Mouse (Mus musculus): ENCODE data around the gene Kbtbd7. TPM values are rescaled to one million over a fixed set of nuclear protein-coding genes. Genes with fewer than 3 reads are reported as not detected.
"Not testable (repeated sequence)": the region's sequence is repeated elsewhere in the genome, so short reads cannot be mapped to it uniquely, and the experiment has no call there.

Kbtbd7 gene
- polyA plus RNA-seq, 1 experiment from 2014 or later = 12.3 TPM

- Histone ChIP-seq H3K36me3 (ENCODE audit: insufficient read depth, low read length) (peaks cover 15% of the 10 kb centered on the region; the same call in 1 of the 2 replicates), H3K4me3 (ENCODE audit: low read length) (no peak overlapping the region), H3K27me3 (ENCODE audit: insufficient read depth, low read length) (no peaks in the 10 kb centered on the region), H3K27ac (ENCODE audit: low read length) (no peak overlapping the region), H3K9me3 (ENCODE audit: low read length) (no peaks in the 10 kb centered on the region), H3K4me1 (ENCODE audit: insufficient read depth, low read length) (no peaks in the 10 kb centered on the region), H3K9ac (replicated peaks; ENCODE audit: low read length) (no peak overlapping the region), H3K4me2 (replicated peaks; ENCODE audit: low read depth, low read length) (no peak overlapping the region)
- WGBS = 85% methylated on average over 2 of the region's 2 CpGs
- ATAC-seq (ENCODE audit: low FRiP score, low TSS enrichment) = no peak
Measured at GRCm38 (mm10) chr14:79407641-79408040, 18.7 kb upstream of the Kbtbd7 start.

DNA sequence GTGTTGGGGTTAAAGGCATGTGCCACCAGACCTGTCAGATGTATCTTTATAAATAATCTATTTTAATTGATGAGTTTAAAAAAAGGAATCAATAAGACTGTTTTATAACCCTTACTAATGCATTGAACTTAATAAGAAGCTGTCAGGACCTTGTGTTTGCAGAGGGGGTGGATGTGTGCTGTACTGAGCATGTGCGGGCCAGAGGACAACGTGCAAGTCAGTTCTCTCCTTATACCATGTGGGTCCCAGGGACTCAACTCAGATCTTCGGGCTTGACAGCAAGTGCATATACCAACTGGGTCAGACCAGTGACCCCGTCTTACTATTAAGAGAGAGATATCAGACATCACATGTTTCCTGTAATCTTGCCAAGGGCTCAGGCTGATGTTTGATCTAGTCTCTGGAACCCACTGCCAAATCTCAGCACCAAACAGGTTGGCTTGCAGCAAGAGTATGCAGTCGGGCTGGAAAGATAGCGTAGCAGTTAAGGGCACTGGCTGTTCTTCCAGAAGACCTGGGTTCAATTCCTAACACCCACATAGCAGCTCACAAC, 17.0 kb upstream of the Kbtbd7 start:
- no peak overlapping the region for H3K9ac ChIP-seq (replicated peaks; ENCODE audit: low read length)
- H3K27ac ChIP-seq (ENCODE audit: low read length) = no peak overlapping the region
- H3K4me1 ChIP-seq (ENCODE audit: insufficient read depth, low read length) = no peaks in the 10 kb centered on the region
- H3K36me3 ChIP-seq (ENCODE audit: insufficient read depth, low read length) = peaks cover 12% of the 10 kb centered on the region
- no peak overlapping the region for H3K4me3 ChIP-seq (ENCODE audit: low read length)
- H3K4me2 ChIP-seq (replicated peaks; ENCODE audit: low read depth, low read length) = no peak overlapping the region
- no peaks in the 10 kb centered on the region for H3K27me3 ChIP-seq (ENCODE audit: insufficient read depth, low read length)
- H3K9me3 ChIP-seq (ENCODE audit: low read length) = no peaks in the 10 kb centered on the region
- no peak for ATAC-seq (ENCODE audit: low FRiP score, low TSS enrichment)
- WGBS = 90% methylated on average over 6 of the region's 6 CpGs

DNA sequence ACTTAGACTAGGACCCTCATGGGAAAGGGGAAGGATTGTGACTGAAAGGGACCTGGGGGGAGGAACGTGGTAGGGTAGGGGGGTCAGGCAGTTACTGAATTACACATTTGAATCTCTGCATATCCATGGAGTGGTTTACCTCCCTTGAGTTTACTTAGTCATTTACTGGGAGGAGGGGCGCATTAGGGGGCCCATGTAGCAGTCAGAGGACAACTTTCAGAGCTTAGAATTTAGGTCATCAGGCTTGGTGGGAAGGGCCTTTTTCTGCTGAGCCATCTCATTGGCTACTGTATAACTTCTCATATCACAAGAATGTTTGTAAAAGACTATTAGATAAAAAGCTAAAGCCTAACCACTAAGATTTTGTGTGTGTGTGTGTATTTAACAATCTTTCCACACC, 15.6 kb upstream of the Kbtbd7 start:
- no peaks in the 10 kb centered on the region for H3K4me1 ChIP-seq (ENCODE audit: insufficient read depth, low read length)
- peaks cover 12% of the 10 kb centered on the region for H3K36me3 ChIP-seq (ENCODE audit: insufficient read depth, low read length)
- no peak overlapping the region for H3K9ac ChIP-seq (replicated peaks; ENCODE audit: low read length)
- no peak for ATAC-seq (ENCODE audit: low FRiP score, low TSS enrichment)
- no peaks in the 10 kb centered on the region for H3K27me3 ChIP-seq (ENCODE audit: insufficient read depth, low read length)
- H3K4me3 ChIP-seq (ENCODE audit: low read length) = no peak overlapping the region
- H3K9me3 ChIP-seq (ENCODE audit: low read length) = no peaks in the 10 kb centered on the region
- 87% methylated on average over 2 of the region's 2 CpGs for whole genome bisulfite sequencing
- H3K27ac ChIP-seq (ENCODE audit: low read length) = no peak overlapping the region
- no peak overlapping the region for H3K4me2 ChIP-seq (replicated peaks; ENCODE audit: low read depth, low read length)

DNA sequence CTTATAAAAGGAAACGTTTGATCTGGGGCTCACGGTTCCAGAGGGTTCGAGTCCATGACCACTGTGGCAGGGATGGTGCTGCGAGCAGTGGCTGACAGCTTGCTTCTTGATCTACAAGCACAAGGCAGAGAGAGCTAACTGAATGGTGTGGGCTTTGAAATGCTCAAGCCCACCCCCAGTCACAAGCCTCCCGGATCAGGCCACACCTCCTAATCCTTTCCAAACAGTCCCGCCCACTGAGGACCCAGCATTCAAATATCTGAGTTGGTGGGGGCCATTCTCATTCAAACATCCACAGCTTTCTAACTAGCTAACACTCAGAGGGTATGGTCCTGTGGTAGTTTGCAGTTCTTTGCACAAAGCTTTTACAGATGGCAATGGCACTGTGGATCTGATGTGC, 13.2 kb upstream of the Kbtbd7 start:
- 90% methylated on average over 6 of the region's 6 CpGs for WGBS
- Histone ChIP-seq H3K4me1 (ENCODE audit: insufficient read depth, low read length) (no peaks in the 10 kb centered on the region), H3K9ac (replicated peaks; ENCODE audit: low read length) (no peak overlapping the region), H3K27me3 (ENCODE audit: insufficient read depth, low read length) (no peaks in the 10 kb centered on the region), H3K9me3 (ENCODE audit: low read length) (no peaks in the 10 kb centered on the region), H3K4me3 (ENCODE audit: low read length) (no peak overlapping the region), H3K4me2 (replicated peaks; ENCODE audit: low read depth, low read length) (no peak overlapping the region), H3K27ac (ENCODE audit: low read length) (no peak overlapping the region), H3K36me3 (ENCODE audit: insufficient read depth, low read length) (peaks cover 9% of the 10 kb centered on the region)
- no peak for ATAC-seq (ENCODE audit: low FRiP score, low TSS enrichment)

DNA sequence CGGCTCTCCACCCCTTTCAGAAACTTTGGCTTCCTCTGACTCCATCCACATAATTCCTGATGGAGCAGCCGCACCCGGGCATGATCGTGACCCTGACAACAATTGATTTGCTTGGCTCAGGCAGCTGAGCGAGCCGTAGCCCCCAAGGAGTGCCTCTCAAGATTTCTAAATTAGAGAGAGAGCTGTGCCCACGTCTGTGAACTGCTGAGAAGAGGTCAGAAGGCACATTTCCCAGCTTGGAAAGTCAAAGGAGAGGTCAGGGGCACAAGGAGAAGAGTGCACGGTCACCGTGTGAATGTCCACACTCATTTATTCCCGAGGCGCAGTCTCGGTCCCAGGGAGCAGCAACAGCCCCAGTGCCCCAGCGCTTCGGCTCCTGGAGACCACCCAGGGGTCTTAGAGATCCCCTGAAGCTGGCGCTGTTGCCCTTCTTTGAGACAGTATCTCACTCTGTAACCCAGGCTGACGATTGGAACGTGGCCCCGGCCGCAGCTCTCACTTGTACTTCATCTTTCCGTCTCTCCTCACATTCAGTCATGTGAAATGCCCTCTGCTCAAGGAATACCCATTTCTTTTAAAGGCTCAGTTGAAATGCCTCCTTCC, 6.1 kb upstream of the Kbtbd7 start:
- peaks cover 10% of the 10 kb centered on the region for H3K36me3 ChIP-seq (ENCODE audit: insufficient read depth, low read length)
- ATAC-seq (ENCODE audit: low FRiP score, low TSS enrichment) = no peak
- no peaks in the 10 kb centered on the region for H3K4me1 ChIP-seq (ENCODE audit: insufficient read depth, low read length)
- H3K4me2 ChIP-seq (replicated peaks; ENCODE audit: low read depth, low read length) = no peak overlapping the region
- H3K27me3 ChIP-seq (ENCODE audit: insufficient read depth, low read length) = no peaks in the 10 kb centered on the region
- H3K9me3 ChIP-seq (ENCODE audit: low read length) = no peaks in the 10 kb centered on the region
- 66% methylated on average over 20 of the region's 20 CpGs for WGBS
- H3K9ac ChIP-seq (replicated peaks; ENCODE audit: low read length) = no peak overlapping the region
- no peak overlapping the region for H3K4me3 ChIP-seq (ENCODE audit: low read length)
- no peak overlapping the region for H3K27ac ChIP-seq (ENCODE audit: low read length)

DNA sequence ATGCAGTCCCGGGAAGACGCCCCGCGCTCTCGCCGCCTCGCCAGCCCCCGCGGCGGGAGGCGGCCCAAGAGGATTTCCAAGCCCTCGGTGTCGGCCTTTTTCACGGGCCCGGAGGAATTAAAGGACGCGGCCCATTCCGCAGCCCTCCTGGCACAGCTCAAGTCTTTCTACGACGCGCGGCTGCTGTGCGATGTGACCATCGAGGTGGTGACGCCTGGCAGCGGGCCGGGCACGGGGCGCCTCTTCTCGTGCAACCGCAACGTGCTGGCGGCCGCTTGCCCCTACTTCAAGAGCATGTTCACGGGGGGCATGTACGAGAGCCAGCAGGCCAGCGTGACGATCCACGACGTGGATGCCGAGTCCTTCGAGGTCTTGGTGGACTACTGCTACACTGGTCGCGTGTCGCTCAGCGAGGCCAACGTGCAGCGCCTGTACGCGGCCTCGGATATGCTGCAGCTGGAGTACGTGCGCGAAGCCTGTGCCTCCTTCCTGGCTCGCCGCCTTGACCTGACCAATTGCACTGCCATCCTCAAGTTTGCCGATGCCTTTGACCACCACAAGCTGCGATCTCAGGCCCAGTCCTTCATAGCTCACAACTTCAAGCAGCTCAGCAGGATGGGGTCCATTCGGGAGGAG, 537 bp downstream of the Kbtbd7 start:
- not testable (repeated sequence) for H3K27me3 ChIP-seq (ENCODE audit: insufficient read depth, low read length); ATAC-seq (ENCODE audit: low FRiP score, low TSS enrichment); H3K4me1 ChIP-seq (ENCODE audit: insufficient read depth, low read length)
- Histone ChIP-seq H3K9ac (replicated peaks; ENCODE audit: low read length) (peak overlapping the region; percentile 65), H3K36me3 (ENCODE audit: insufficient read depth, low read length) (peaks cover 25% of the 10 kb centered on the region), H3K4me3 (ENCODE audit: low read length) (peak overlapping the region; percentile 47), H3K27ac (ENCODE audit: low read length) (peak overlapping the region; percentile 70), H3K9me3 (ENCODE audit: low read length) (peaks cover 13% of the 10 kb centered on the region), H3K4me2 (replicated peaks; ENCODE audit: low read depth, low read length) (peak overlapping the region; percentile 52)
- WGBS = 76% methylated on average over 6 of the region's 59 CpGs

DNA sequence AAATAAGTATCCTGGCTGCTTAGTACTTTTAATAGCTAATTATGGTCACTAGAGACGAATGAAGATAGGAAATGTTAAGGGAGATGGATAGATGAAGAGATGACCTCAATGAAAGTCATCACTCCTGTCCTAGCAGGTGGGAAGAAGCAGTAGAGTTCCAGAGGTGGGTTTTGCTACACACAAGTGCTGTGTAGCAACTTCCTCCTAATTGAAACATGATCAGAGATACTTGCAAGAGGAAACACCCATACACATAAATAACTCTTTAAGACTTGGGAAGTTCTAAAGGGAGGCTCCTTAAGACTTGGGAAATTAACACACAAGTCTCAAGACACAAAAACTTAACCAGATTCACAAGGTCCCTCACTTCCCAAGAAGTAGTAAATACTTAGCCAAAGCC, 7.8 kb downstream of the Kbtbd7 start:
- Histone ChIP-seq H3K27me3 (ENCODE audit: insufficient read depth, low read length) (no peaks in the 10 kb centered on the region), H3K9me3 (ENCODE audit: low read length) (0 out of 2 replicates have a peak, but pooled peaks cover 2% of the 10 kb centered on the region), H3K4me3 (ENCODE audit: low read length) (no peak overlapping the region), H3K4me1 (ENCODE audit: insufficient read depth, low read length) (no peaks in the 10 kb centered on the region), H3K36me3 (ENCODE audit: insufficient read depth, low read length) (peaks cover 4% of the 10 kb centered on the region; the same call in 1 of the 2 replicates), H3K4me2 (replicated peaks; ENCODE audit: low read depth, low read length) (no peak overlapping the region), H3K27ac (ENCODE audit: low read length) (no peak overlapping the region), H3K9ac (replicated peaks; ENCODE audit: low read length) (no peak overlapping the region)
- no peak for ATAC-seq (ENCODE audit: low FRiP score, low TSS enrichment)
- 75% methylated on average over 1 of the region's 1 CpGs for WGBS

DNA sequence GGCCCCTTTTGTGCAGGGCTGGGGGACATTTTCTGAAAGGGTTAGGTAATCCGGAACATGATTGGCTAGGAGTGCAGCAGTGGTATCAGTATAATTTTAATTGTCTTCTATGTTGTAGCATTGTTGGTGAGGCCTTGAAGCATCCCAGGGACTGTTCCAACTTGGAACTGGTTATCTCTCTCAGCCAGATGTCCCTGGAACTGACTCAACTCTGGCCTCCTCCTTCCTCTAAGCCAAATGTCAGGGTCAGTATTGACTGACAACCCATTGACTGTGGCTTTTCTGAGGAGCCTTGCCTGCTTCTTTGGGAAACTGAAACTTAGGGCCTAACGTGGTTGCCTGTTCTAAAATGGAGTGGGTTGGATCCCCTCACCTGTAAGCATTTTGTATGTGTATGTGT, 14.3 kb downstream of the Kbtbd7 start:
- 86% methylated on average over 2 of the region's 2 CpGs for WGBS
- Histone ChIP-seq H3K4me1 (ENCODE audit: insufficient read depth, low read length) (no peaks in the 10 kb centered on the region), H3K36me3 (ENCODE audit: insufficient read depth, low read length) (no peaks in the 10 kb centered on the region), H3K9ac (replicated peaks; ENCODE audit: low read length) (no peak overlapping the region), H3K27ac (ENCODE audit: low read length) (no peak overlapping the region), H3K4me3 (ENCODE audit: low read length) (no peak overlapping the region), H3K4me2 (replicated peaks; ENCODE audit: low read depth, low read length) (no peak overlapping the region), H3K27me3 (ENCODE audit: insufficient read depth, low read length) (no peaks in the 10 kb centered on the region), H3K9me3 (ENCODE audit: low read length) (0 out of 2 replicates have a peak, but pooled peaks cover 7% of the 10 kb centered on the region)
- no peak for ATAC-seq (ENCODE audit: low FRiP score, low TSS enrichment)

GRCm38 (mm10) chr14:79441441-79441840, 15.1 kb downstream of the Kbtbd7 start:
- no peak overlapping the region for H3K4me2 ChIP-seq (replicated peaks; ENCODE audit: low read depth, low read length)
- no peaks in the 10 kb centered on the region for H3K36me3 ChIP-seq (ENCODE audit: insufficient read depth, low read length)
- no peaks in the 10 kb centered on the region for H3K27me3 ChIP-seq (ENCODE audit: insufficient read depth, low read length)
- no peak overlapping the region for H3K4me3 ChIP-seq (ENCODE audit: low read length)
- H3K27ac ChIP-seq (ENCODE audit: low read length) = no peak overlapping the region
- WGBS = 80% methylated on average over 5 of the region's 5 CpGs
- no peak for ATAC-seq (ENCODE audit: low FRiP score, low TSS enrichment)
- H3K9ac ChIP-seq (replicated peaks; ENCODE audit: low read length) = no peak overlapping the region
- H3K9me3 ChIP-seq (ENCODE audit: low read length) = 0 out of 2 replicates have a peak, but pooled peaks cover 5% of the 10 kb centered on the region
- H3K4me1 ChIP-seq (ENCODE audit: insufficient read depth, low read length) = no peaks in the 10 kb centered on the region

DNA sequence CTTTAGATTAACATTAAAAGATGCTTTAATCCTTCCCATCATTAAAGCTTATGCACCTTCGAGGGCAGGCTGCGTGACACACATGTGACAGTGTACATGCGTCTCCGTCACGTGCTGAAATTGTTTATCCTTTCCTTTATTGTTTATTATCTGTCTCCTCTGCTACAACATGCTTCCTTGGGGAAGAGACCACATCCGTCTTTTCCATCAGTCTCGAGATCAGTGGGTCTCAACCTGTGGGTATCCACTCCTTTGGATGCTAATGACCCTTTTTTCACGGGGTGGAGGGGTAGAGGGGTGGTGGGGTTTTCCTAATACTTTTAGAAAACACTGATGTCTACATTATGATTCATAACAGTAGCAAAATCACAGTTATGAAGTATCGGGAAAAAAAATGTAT, 18.3 kb downstream of the Kbtbd7 start:
- Histone ChIP-seq H3K27ac (ENCODE audit: low read length) (no peak overlapping the region), H3K4me2 (replicated peaks; ENCODE audit: low read depth, low read length) (no peak overlapping the region), H3K36me3 (ENCODE audit: insufficient read depth, low read length) (no peaks in the 10 kb centered on the region), H3K9ac (replicated peaks; ENCODE audit: low read length) (no peak overlapping the region), H3K4me3 (ENCODE audit: low read length) (no peak overlapping the region), H3K9me3 (ENCODE audit: low read length) (0 out of 2 replicates have a peak, but pooled peaks cover 3% of the 10 kb centered on the region), H3K27me3 (ENCODE audit: insufficient read depth, low read length) (no peaks in the 10 kb centered on the region), H3K4me1 (ENCODE audit: insufficient read depth, low read length) (no peaks in the 10 kb centered on the region)
- no peak for ATAC-seq (ENCODE audit: low FRiP score, low TSS enrichment)
- 94% methylated on average over 9 of the region's 9 CpGs for WGBS
